8 mouse cellular contexts compared by ENCODE assay signal in genomic region chr8:110847645-110848495, GRCm38 (mm10). TPM values are rescaled to one million over a fixed set of nuclear protein-coding genes. Genes with fewer than 3 reads are reported as not detected.
DNase-seq lines count a peak whose midpoint lies in the region; ATAC-seq and TF ChIP-seq lines count a peak whose summit lies in the region.

No protein-coding gene starts in this region.

- no peak for ATAC-seq in lung, embryonic 14.5 days (ENCODE audit: insufficient read depth)
- ATAC-seq in forebrain, embryonic 11.5 days (replicated peaks; ENCODE audit: low FRiP score): no peak
- no peak for ATAC-seq in liver, embryonic 11.5 days (replicated peaks; ENCODE audit: low FRiP score)
- no peak for ATAC-seq in stomach, embryonic 14.5 days (ENCODE audit: insufficient number of reproducible peaks, insufficient read depth, low FRiP score, low read depth)

- no peak for TF ChIP-seq CTCF in lung, embryonic 14.5 days (IDR thresholded peaks at IDR 0.05; ENCODE audit: low read depth)

- H3K36me3 ChIP-seq in lung, embryonic 14.5 days (ENCODE audit: insufficient read depth): peaks cover 54% of the 10 kb centered on the region
- peaks cover 14% of the 10 kb centered on the region for H3K36me3 ChIP-seq in forebrain, embryonic 11.5 days (ENCODE audit: control insufficient read depth, insufficient read depth, low read length)
- peaks cover 38% of the 10 kb centered on the region for H3K36me3 ChIP-seq in liver, embryonic 11.5 days (ENCODE audit: control insufficient read depth, insufficient read depth, low read length)
- peaks cover 50% of the 10 kb centered on the region for H3K36me3 ChIP-seq in stomach, embryonic 14.5 days (ENCODE audit: control insufficient read depth, insufficient read depth, low read length)

- peak overlapping the region; percentile 80 for H3K4me2 ChIP-seq in lung, embryonic 14.5 days
- H3K4me2 ChIP-seq in forebrain, embryonic 11.5 days (ENCODE audit: low read depth, low read length, severe bottlenecking): peak overlapping the region; percentile 78
- peak overlapping the region; percentile 93 for H3K4me2 ChIP-seq in liver, embryonic 11.5 days
- peak overlapping the region; percentile 65 for H3K4me2 ChIP-seq in stomach, embryonic 14.5 days (replicated peaks; ENCODE audit: low read depth, low read length)

- WGBS in lung, embryonic 14.5 days: 49% methylated on average over 14 of the region's 14 CpGs
- 66% methylated on average over 14 of the region's 14 CpGs for WGBS in forebrain, embryonic 11.5 days
- WGBS in liver, embryonic 11.5 days: 48% methylated on average over 14 of the region's 14 CpGs
- WGBS in stomach, embryonic 14.5 days: 59% methylated on average over 14 of the region's 14 CpGs

- no peak overlapping the region for H3K27ac ChIP-seq in lung, embryonic 14.5 days (ENCODE audit: low read depth)
- H3K27ac ChIP-seq in forebrain, embryonic 11.5 days (ENCODE audit: low read depth, low read length): no peak overlapping the region
- H3K27ac ChIP-seq in liver, embryonic 11.5 days (ENCODE audit: low read depth, low read length): no peak overlapping the region
- no peak overlapping the region for H3K27ac ChIP-seq in stomach, embryonic 14.5 days (ENCODE audit: low read length)

- peak overlapping the region; percentile 93 for H3K4me3 ChIP-seq in lung, embryonic 14.5 days (ENCODE audit: low read depth, low read length)
- H3K4me3 ChIP-seq in forebrain, embryonic 11.5 days (ENCODE audit: low read depth, low read length): peak overlapping the region; percentile 77
- H3K4me3 ChIP-seq in liver, embryonic 11.5 days (ENCODE audit: low read depth, low read length): peak overlapping the region; percentile 78
- peak overlapping the region; percentile 75 for H3K4me3 ChIP-seq in stomach, embryonic 14.5 days (ENCODE audit: low read depth, low read length)

- H3K9ac ChIP-seq in lung, embryonic 14.5 days: peak overlapping the region; percentile 98
- peak overlapping the region; percentile 83 for H3K9ac ChIP-seq in forebrain, embryonic 11.5 days (ENCODE audit: low read length)
- peak overlapping the region; percentile 97 for H3K9ac ChIP-seq in liver, embryonic 11.5 days (ENCODE audit: low read depth, low read length)
- peak overlapping the region; percentile 73; the same call in 1 of the 2 replicates for H3K9ac ChIP-seq in stomach, embryonic 14.5 days (replicated peaks; ENCODE audit: low read depth, low read length)

- no peaks in the 10 kb centered on the region for H3K27me3 ChIP-seq in lung, embryonic 14.5 days (ENCODE audit: insufficient read depth, low read length)
- no peaks in the 10 kb centered on the region for H3K27me3 ChIP-seq in forebrain, embryonic 11.5 days (ENCODE audit: control insufficient read depth, insufficient read depth, low read length)
- no peaks in the 10 kb centered on the region for H3K27me3 ChIP-seq in liver, embryonic 11.5 days (replicated peaks; ENCODE audit: control insufficient read depth, insufficient read depth, low read length)
- no peaks in the 10 kb centered on the region for H3K27me3 ChIP-seq in stomach, embryonic 14.5 days (ENCODE audit: control insufficient read depth, insufficient read depth, low read length)

- no peak for DNase-seq in lung, embryonic 14.5 days
- DNase-seq in lung, postnatal 10 days: no peak
- DNase-seq in forebrain, embryonic 11.5 days (ENCODE audit: low spot score): no peak
- DNase-seq in liver, embryonic 11.5 days (ENCODE audit: low spot score): no peak
- DNase-seq in gastrocnemius, postnatal 14 days: no peak
- no peak for DNase-seq in urinary bladder, postnatal 10 days (ENCODE audit: low spot score)
- no peak for DNase-seq in adrenal gland, adult 18-20 months (ENCODE audit: low spot score in 2 of 2)

- no peaks in the 10 kb centered on the region for H3K9me3 ChIP-seq in lung, embryonic 14.5 days (ENCODE audit: low read depth, low read length)
- H3K9me3 ChIP-seq in forebrain, embryonic 11.5 days (ENCODE audit: control insufficient read depth, low read length): no peaks in the 10 kb centered on the region
- no peaks in the 10 kb centered on the region for H3K9me3 ChIP-seq in liver, embryonic 11.5 days (ENCODE audit: control insufficient read depth, low read length)
- no peaks in the 10 kb centered on the region for H3K9me3 ChIP-seq in stomach, embryonic 14.5 days (ENCODE audit: control insufficient read depth, low read depth, low read length)

- H3K4me1 ChIP-seq in lung, embryonic 14.5 days (ENCODE audit: insufficient read depth): peaks cover 5% of the 10 kb centered on the region; the same call in 1 of the 2 replicates
- H3K4me1 ChIP-seq in forebrain, embryonic 11.5 days (replicated peaks; ENCODE audit: control insufficient read depth, insufficient read depth, low read length): peaks cover 9% of the 10 kb centered on the region; the same call in 1 of the 2 replicates
- peaks cover 16% of the 10 kb centered on the region for H3K4me1 ChIP-seq in liver, embryonic 11.5 days (replicated peaks; ENCODE audit: control insufficient read depth, insufficient read depth, low read length)
- H3K4me1 ChIP-seq in stomach, embryonic 14.5 days (ENCODE audit: control insufficient read depth, insufficient read depth, low read length): 0 out of 2 replicates have a peak, but pooled peaks cover 9% of the 10 kb centered on the region

- intact Hi-C loops in gastrocnemius, postnatal 14 days (cut with DNase I; ENCODE audit: low total_unique reads): no loop called here

RNA-seq across cellular contexts. Expression of gene Sf3b3, which starts 1.3 kb away (rescaled TPM):
- 168 and 174 TPM in 2 replicates for polyA plus RNA-seq in lung, embryonic 14.5 days (2014; fragmentation: Nextera tagmentation; extraction: Ambion mirVana)
- 231 and 232 TPM in 2 replicates for polyA plus RNA-seq in forebrain, embryonic 11.5 days (2014; fragmentation: Nextera tagmentation; extraction: Ambion mirVana)
- 187 and 214 TPM in 2 replicates for polyA plus RNA-seq in liver, embryonic 11.5 days (2014; fragmentation: Nextera tagmentation; extraction: Ambion mirVana)
- 148 TPM in 2 replicates for polyA plus RNA-seq in stomach, embryonic 14.5 days (2014; fragmentation: Nextera tagmentation; extraction: Ambion mirVana)
- 10 to 100 TPM; 24.2 to 29.3 TPM for total RNA-seq in gastrocnemius, postnatal 14 days (2021)
- 10 to 100 TPM; 54.0 to 65.8 TPM for total RNA-seq in adrenal gland, adult 18-20 months (2021)

RNA-seq across cellular contexts. Expression of gene Cog4, which starts 1.5 kb away (rescaled TPM):
- polyA plus RNA-seq in lung, embryonic 14.5 days (2014; fragmentation: Nextera tagmentation; extraction: Ambion mirVana): 70.9 and 71.0 TPM in 2 replicates
- polyA plus RNA-seq in forebrain, embryonic 11.5 days (2014; fragmentation: Nextera tagmentation; extraction: Ambion mirVana): 63.9 and 64.3 TPM in 2 replicates
- polyA plus RNA-seq in liver, embryonic 11.5 days (2014; fragmentation: Nextera tagmentation; extraction: Ambion mirVana): 51.4 and 57.3 TPM in 2 replicates
- 61.5 and 67.4 TPM in 2 replicates for polyA plus RNA-seq in stomach, embryonic 14.5 days (2014; fragmentation: Nextera tagmentation; extraction: Ambion mirVana)
- 10 to 100 TPM; 38.9 to 44.1 TPM for total RNA-seq in gastrocnemius, postnatal 14 days (2021)
- 10 to 100 TPM; 78.4 to 92.3 TPM for total RNA-seq in adrenal gland, adult 18-20 months (2021)

RNA-seq across cellular contexts. Expression of gene Il34, which starts 42.1 kb away (rescaled TPM):
- 1.6 and 2.4 TPM in 2 replicates for polyA plus RNA-seq in lung, embryonic 14.5 days (2014; fragmentation: Nextera tagmentation; extraction: Ambion mirVana)
- polyA plus RNA-seq in forebrain, embryonic 11.5 days (2014; fragmentation: Nextera tagmentation; extraction: Ambion mirVana): 0.25 and 0.29 TPM in 2 replicates
- 0.18 and 0.36 TPM in 2 replicates for polyA plus RNA-seq in liver, embryonic 11.5 days (2014; fragmentation: Nextera tagmentation; extraction: Ambion mirVana)
- 1.2 and 1.5 TPM in 2 replicates for polyA plus RNA-seq in stomach, embryonic 14.5 days (2014; fragmentation: Nextera tagmentation; extraction: Ambion mirVana)
- total RNA-seq in gastrocnemius, postnatal 14 days (2021): 10 to 100 TPM; 15.6 to 20.0 TPM
- total RNA-seq in adrenal gland, adult 18-20 months (2021): 10 to 100 TPM; 18.0 to 86.4 TPM

RNA-seq across cellular contexts. Expression of gene Fuk, which starts 54.4 kb away (rescaled TPM):
- polyA plus RNA-seq in lung, embryonic 14.5 days (2014; fragmentation: Nextera tagmentation; extraction: Ambion mirVana): 9.0 and 11.5 TPM in 2 replicates
- polyA plus RNA-seq in forebrain, embryonic 11.5 days (2014; fragmentation: Nextera tagmentation; extraction: Ambion mirVana): 9.5 and 11.1 TPM in 2 replicates
- 6.8 and 9.0 TPM in 2 replicates for polyA plus RNA-seq in liver, embryonic 11.5 days (2014; fragmentation: Nextera tagmentation; extraction: Ambion mirVana)
- polyA plus RNA-seq in stomach, embryonic 14.5 days (2014; fragmentation: Nextera tagmentation; extraction: Ambion mirVana): 8.2 and 9.0 TPM in 2 replicates
- 1 to 10 TPM; 3.3 to 4.1 TPM for total RNA-seq in gastrocnemius, postnatal 14 days (2021)
- total RNA-seq in adrenal gland, adult 18-20 months (2021): 1 to 10 TPM; 8.3 to 8.7 TPM
